Mouse (Mus musculus) gastrocnemius, adult 2 months (tissue): ENCODE data around the gene Olfr173. TPM values are rescaled to one million over a fixed set of nuclear protein-coding genes. Genes with fewer than 3 reads are reported as not detected.

Source experiments
- DNase-seq: peaks from one replicate; pipeline ENCODE4 v3.0.0; 2022
- H3K27ac ChIP-seq: fragments of 200-600 bp; 2 replicates; pipeline ENCODE4 v1.8.1; 2022; ENCODE audit warnings: mild to moderate bottlenecking
- H3K4me3 ChIP-seq: fragments of 200-600 bp; 2 replicates; pipeline ENCODE4 v1.8.1; 2022; ENCODE audit warnings: mild to moderate bottlenecking, moderate library complexity
- CTCF ChIP-seq: fragments of 200-600 bp; IDR thresholded peaks from 2 replicates; pipeline ENCODE4 v1.8.1; 2022; ENCODE audit warnings: antibody characterized with exemption, mild to moderate bottlenecking, moderate library complexity
- intact Hi-C: fragments of 180-260 bp; cut with DNase I; formaldehyde crosslinking; loops from one replicate; pipeline ENCODE4 v1.15.1; 2025
- long read RNA-seq, 2 experiments: library from polyadenylated mRNA; stranded (forward); transcript quantifications; one replicate each; pipeline ENCODE4 v2.0.0; 2021
- microRNA-seq: library from miRNA; unstranded; fragments of <30 nt; microRNA quantifications from one replicate; pipeline ENCODE4 v1.2.0, GENCODE M21; 2021
- total RNA-seq, 2 experiments: library from RNA; stranded (reverse); gene quantifications; 2 replicates each; pipeline ENCODE4 v1.2.3; 2021

Olfr173 gene
- not detected for total RNA-seq
- long read RNA-seq, experiment 1 = 0 reads
- long read RNA-seq, experiment 2 = 0 reads

GRCm38 (mm10) chr16:58800168-58800567 is at the start of gene Olfr173:
TSS of gene Olfr173 (minus strand) at chr16:58800268.
- DNase-seq = no peak
- no peak within 1 kb of the TSS for H3K4me3 ChIP-seq
- intact Hi-C loops = no loop called here
- no peak for TF ChIP-seq CTCF
- H3K27ac ChIP-seq = no peak within 1 kb of the TSS

DNA sequence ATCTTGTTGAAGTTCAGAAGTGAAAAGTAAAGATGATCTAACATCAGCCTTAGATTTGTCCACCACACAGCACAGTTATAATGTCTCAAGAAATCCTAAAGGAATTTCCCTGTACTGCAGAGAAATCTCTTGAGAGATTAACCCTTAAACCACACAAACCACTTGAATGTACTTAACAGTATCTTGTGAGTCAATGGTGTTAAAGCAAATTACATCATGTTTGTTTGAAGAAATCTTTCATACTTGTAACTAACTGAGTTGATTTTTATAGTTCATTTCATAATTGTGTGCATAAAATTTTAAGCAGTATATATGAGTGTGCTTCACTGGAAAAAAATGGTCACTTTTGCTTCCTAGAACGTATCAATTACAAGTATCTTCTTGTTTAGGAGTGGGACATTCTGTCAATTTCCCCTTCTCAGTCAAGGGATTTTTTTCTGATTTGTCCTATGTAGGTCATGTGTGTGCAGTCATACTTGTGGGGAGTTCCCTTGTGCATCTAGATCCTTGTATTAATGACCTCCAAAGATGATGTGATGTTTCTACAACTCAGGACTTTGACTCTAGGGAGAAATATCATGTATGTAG is 26.8 kb upstream of the Olfr173 start, which contains the start of gene Olfr175-ps1:
Gene Olfr175-ps1, minus strand, starts transcription at position 51 of the 588 bp plus-strand sequence.
- H3K4me3 ChIP-seq = no peak within 1 kb of the TSS
- intact Hi-C loops = no loop called here
- TF ChIP-seq CTCF = no peak

GRCm38 (mm10) chr16:58763076-58763475 is 37.0 kb downstream of the Olfr173 start, which contains the start of gene Olfr172:
TSS of gene Olfr172 (minus strand) at chr16:58763176.
- Histone ChIP-seq H3K4me3 (no peak within 1 kb of the TSS), H3K27ac (no peak within 1 kb of the TSS)
- TF ChIP-seq CTCF = no peak
- no peak for DNase-seq
- intact Hi-C loops = no loop called here

More for the DNA sequence above, 26.8 kb upstream of the Olfr173 start, which contains the start of gene Olfr175-ps1:
- no peak within 1 kb of the TSS for H3K27ac ChIP-seq
- no peak for DNase-seq

DNA sequence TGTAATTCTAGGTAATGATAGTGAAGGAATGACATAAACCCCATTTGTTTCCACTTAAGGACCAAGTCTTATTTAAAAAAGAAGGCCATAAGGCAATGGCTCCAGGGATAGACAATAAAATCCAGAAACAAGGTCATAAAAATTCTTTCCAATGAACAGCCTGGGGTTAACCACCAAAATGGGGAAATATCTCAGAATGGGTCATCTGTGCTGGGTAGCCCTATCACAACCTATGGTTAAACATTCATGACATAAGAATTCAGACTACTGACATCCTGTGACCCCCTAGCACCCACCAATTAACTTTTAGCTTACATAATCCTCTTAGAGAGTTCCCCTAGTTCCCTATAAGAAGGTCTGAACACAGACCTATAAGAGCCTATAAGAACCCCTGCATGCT is 43.9 kb downstream of the Olfr173 start:
- intact Hi-C loops = no loop called here
- Histone ChIP-seq H3K4me3 (no peak overlapping the region), H3K27ac (no peak overlapping the region)
- no peak for DNase-seq
- no peak for TF ChIP-seq CTCF

DNA sequence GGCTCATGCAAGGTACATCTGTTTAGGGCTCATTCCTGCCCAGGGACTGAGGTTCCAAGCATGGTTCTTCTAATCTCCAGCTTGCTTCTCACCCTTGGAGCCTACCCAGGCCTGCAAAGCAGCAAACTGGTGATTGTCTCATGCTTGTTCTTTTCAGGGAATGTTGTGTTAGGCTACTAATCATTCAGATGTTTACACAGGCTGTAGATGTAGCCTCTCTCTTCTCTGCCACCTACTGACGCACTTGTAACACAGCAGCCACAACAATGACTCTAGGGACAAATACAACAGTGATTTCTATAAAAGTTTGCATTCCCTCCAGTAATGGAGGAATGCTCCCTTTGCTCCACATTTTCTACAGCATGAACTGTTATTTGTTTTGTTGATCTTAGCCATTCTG is 48.8 kb downstream of the Olfr173 start:
- intact Hi-C loops = loop anchor here (5.0 kb wide), 2 partner anchors 124 to 299 kb away; no protein-coding TSS in a partner anchor
- TF ChIP-seq CTCF = peak; percentile 62

GRCm38 (mm10) chr16:58746715-58747114 is 53.4 kb downstream of the Olfr173 start:
- no peak for TF ChIP-seq CTCF
- DNase-seq = no peak
- H3K27ac ChIP-seq = no peak overlapping the region
- H3K4me3 ChIP-seq = no peak overlapping the region
- intact Hi-C loops = no loop called here

More for the DNA sequence above, 48.8 kb downstream of the Olfr173 start:
- Histone ChIP-seq H3K27ac (no peak overlapping the region), H3K4me3 (no peak overlapping the region)
- no peak for DNase-seq

Small RNA genes lying within 50 kb of the gene (microRNA-seq; reads per million reads assigned to microRNA genes)
- not detected for gene Gm27564

Other genes starting within 250 kb of the Olfr173 start
- not detected for gene Gm813, start 183.3 kb downstream of the Olfr173 start, total RNA-seq
- not detected for gene E330017A01Rik, start 161.5 kb downstream of the Olfr173 start, total RNA-seq
- gene Cpox, start 130.0 kb downstream of the Olfr173 start, total RNA-seq = 10 to 100 TPM; 20.2 to 25.4 TPM
- gene Gpr15, start 81.2 kb downstream of the Olfr173 start, total RNA-seq = not detected
- 10 to 100 TPM; 64.8 to 82.8 TPM for gene Cldnd1, start 72.4 kb downstream of the Olfr173 start, total RNA-seq
- not detected for gene Olfr172, start 37.1 kb downstream of the Olfr173 start, total RNA-seq
- not detected for gene Olfr175-ps1, start 26.5 kb upstream of the Olfr173 start, total RNA-seq
- not detected for gene Olfr177, start 74.5 kb upstream of the Olfr173 start, total RNA-seq
- not detected for gene Olfr178, start 91.8 kb upstream of the Olfr173 start, total RNA-seq
- not detected for gene Olfr181, start 128.5 kb upstream of the Olfr173 start, total RNA-seq
- not detected for gene Olfr180, start 129.1 kb upstream of the Olfr173 start, total RNA-seq
- gene Olfr183, start 195.1 kb upstream of the Olfr173 start, total RNA-seq = not detected
- not detected for gene Olfr186, start 230.0 kb upstream of the Olfr173 start, total RNA-seq
- not detected for gene Olfr187, start 239.5 kb upstream of the Olfr173 start, total RNA-seq